Mouse (Mus musculus): Measurements from ENCODE around the gene Dgcr8. TPM values are rescaled to one million over a fixed set of nuclear protein-coding genes. Genes with fewer than 3 reads are reported as not detected.

Dgcr8 gene
- polyA plus RNA-seq (2012; rRNA removed) (15.5 and 23.4 TPM in 2 replicates), polyA plus RNA-seq (2014; fragmentation: Nextera tagmentation; extraction: Ambion mirVana) (8.8 and 10.4 TPM in 2 replicates)

DNA sequence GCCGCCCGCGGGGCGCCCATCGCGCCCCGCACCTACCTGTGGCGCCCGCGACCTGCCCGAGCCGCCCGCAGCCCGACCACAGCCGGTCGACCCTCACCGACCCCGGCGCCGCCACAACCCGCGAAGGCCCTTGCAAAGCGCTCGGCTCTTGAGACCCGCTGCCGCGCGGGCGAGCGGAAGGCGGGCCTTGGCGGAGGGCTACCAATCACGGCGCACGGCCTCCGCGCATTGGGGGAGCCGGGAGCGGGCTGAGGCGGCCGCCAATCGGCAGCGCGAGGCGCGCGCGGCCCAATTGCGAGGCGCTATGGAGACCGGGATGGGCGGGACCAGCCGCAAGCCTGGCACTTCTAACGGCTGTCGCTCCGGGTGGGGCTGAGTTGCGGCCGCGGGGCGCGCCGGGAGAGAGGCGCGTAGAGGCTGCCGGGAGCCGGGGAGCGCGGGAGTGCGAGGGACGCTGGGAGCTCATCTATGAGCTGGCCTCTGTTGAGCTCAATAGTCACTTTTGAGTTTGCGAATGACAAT is at the start of gene Dgcr8:
Gene Dgcr8 (minus strand): TSS at position 180 of the 522 bp plus-strand sequence.
- Histone ChIP-seq H3K4me3 (ENCODE audit: insufficient read depth in 1 of 2, low read depth in 2 of 2, low read length in 2 of 2) (peak within 1 kb of the TSS; percentile 72 to 76), H3K27ac (peak within 1 kb of the TSS; percentile 70), H3K9ac (replicated peaks) (peak within 1 kb of the TSS; percentile 68), H3K27me3 (ENCODE audit: control insufficient read depth, insufficient read depth, low read length) (no peaks in the 10 kb centered on the region), H3K4me2 (ENCODE audit: low read depth) (peak within 1 kb of the TSS; percentile 89), H3K9me3 (ENCODE audit: control insufficient read depth, low read length) (no peaks in the 10 kb centered on the region), H3K36me3 (replicated peaks; ENCODE audit: control insufficient read depth, insufficient read depth, low read depth) (peaks cover 32% of the 10 kb centered on the region), H3K4me1 (replicated peaks; ENCODE audit: control insufficient read depth in 2 of 2, insufficient read depth in 2 of 2, low read length in 1 of 2) (peaks cover 16 to 18% of the 10 kb centered on the region in 2 experiments)
- no peak for TF ChIP-seq CTCF (IDR thresholded peaks at IDR 0.05; ENCODE audit: low read depth)
- no peak for TF ChIP-seq EP300 (IDR thresholded peaks at IDR 0.05; ENCODE audit: low read depth)
- peak; percentile 94 for DNase-seq (ENCODE audit: low read depth in 3 of 3, low spot score in 3 of 3)
- WGBS (ENCODE audit: insufficient replicate concordance): under 1% methylated on average over 69 of the region's 71 CpGs
- ATAC-seq (ENCODE audit: insufficient read depth): peak; percentile 98

DNA sequence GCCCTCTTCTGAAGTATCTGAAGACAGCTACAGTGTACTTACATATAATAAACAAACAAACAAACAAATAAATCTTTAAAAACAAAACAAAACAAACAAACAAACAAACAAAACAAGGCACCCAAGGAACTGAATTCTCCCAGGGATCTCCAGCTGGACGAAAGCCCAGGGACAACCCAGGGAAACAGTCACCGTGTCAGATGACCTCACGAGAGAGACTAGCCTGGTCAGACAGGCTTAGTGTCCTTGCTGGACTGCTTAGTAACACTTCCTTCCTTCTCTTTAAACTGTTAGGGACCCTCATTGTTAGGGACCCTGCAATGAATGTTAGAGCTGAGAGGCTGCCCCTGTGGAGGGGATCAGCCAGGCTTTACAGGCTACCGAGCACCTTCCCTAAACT is 48.2 kb upstream of the Dgcr8 start:
- H3K4me1 ChIP-seq (replicated peaks; ENCODE audit: control insufficient read depth in 2 of 2, insufficient read depth in 2 of 2, low read length in 1 of 2): peaks cover 8 to 20% of the 10 kb centered on the region in 2 experiments
- H3K9me3 ChIP-seq (ENCODE audit: control insufficient read depth, low read length): no peaks in the 10 kb centered on the region
- peaks cover 47% of the 10 kb centered on the region for H3K36me3 ChIP-seq (replicated peaks; ENCODE audit: control insufficient read depth, insufficient read depth, low read depth)
- no peaks in the 10 kb centered on the region for H3K27me3 ChIP-seq (ENCODE audit: control insufficient read depth, insufficient read depth, low read length)
- H3K27ac ChIP-seq: no peak overlapping the region
- ATAC-seq (ENCODE audit: insufficient read depth) (no peak), DNase-seq (ENCODE audit: low read depth in 3 of 3, low spot score in 3 of 3) (no peak)
- H3K9ac ChIP-seq (replicated peaks): no peak overlapping the region
- no peak overlapping the region for H3K4me2 ChIP-seq (ENCODE audit: low read depth)
- WGBS (ENCODE audit: insufficient replicate concordance): 81% methylated on average over 4 of the region's 4 CpGs
- no peak overlapping the region for H3K4me3 ChIP-seq (ENCODE audit: insufficient read depth in 1 of 2, low read depth in 2 of 2, low read length in 2 of 2)
- TF ChIP-seq EP300 (IDR thresholded peaks at IDR 0.05; ENCODE audit: low read depth): no peak
- no peak for TF ChIP-seq CTCF (IDR thresholded peaks at IDR 0.05; ENCODE audit: low read depth)

DNA sequence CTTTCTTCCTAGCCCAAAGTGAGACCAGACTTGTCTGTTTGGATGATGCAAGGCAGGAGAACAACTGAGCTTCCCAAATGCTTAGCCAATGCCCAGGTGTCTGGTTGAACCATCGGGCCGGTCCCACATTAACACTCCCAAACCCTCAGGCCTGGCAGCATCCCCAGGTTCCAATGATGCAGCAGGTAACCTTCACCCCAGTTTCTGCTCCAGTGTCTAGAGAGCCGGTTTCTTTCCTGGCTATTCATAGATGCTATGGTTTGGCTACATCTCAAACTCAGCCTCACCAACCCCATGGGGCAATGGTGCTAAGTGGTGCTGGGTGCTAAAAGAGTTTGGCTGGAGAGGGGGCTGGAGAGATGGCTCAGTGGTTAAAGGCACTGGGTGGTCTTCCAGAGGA is 46.9 kb upstream of the Dgcr8 start:
- Histone ChIP-seq H3K36me3 (replicated peaks; ENCODE audit: control insufficient read depth, insufficient read depth, low read depth) (peaks cover 47% of the 10 kb centered on the region), H3K27ac (no peak overlapping the region), H3K4me1 (replicated peaks; ENCODE audit: control insufficient read depth in 2 of 2, insufficient read depth in 2 of 2, low read length in 1 of 2) (peaks cover under 1 to 7% of the 10 kb centered on the region in 2 experiments), H3K9ac (replicated peaks) (no peak overlapping the region), H3K4me2 (ENCODE audit: low read depth) (no peak overlapping the region), H3K27me3 (ENCODE audit: control insufficient read depth, insufficient read depth, low read length) (no peaks in the 10 kb centered on the region), H3K9me3 (ENCODE audit: control insufficient read depth, low read length) (no peaks in the 10 kb centered on the region), H3K4me3 (ENCODE audit: insufficient read depth in 1 of 2, low read depth in 2 of 2, low read length in 2 of 2) (no peak overlapping the region)
- DNase-seq (ENCODE audit: low read depth in 3 of 3, low spot score in 3 of 3) (no peak), ATAC-seq (ENCODE audit: insufficient read depth) (no peak)
- no peak for TF ChIP-seq EP300 (IDR thresholded peaks at IDR 0.05; ENCODE audit: low read depth)
- TF ChIP-seq CTCF (IDR thresholded peaks at IDR 0.05; ENCODE audit: low read depth): no peak
- 91% methylated on average over 3 of the region's 3 CpGs for WGBS (ENCODE audit: insufficient replicate concordance)

DNA sequence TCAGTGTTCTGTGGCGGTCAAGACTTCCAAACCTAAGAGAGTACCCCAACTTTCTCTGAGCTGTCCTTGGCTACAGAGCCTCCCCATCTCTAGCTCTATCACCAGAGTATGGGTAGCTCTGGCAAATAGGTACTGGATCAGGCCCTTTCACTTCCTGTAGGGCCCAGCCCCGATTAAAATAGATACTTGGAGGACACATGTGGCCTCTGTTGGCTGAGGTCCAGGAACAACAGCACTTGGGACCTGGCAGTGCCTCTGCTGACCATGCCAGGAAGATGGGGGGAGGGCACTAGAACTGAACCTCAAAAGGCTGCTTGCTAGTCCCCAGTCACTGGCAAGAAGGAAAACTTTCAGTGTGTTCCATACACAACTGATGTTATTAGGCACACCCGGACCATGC is 44.9 kb upstream of the Dgcr8 start:
- DNase-seq (ENCODE audit: low read depth in 3 of 3, low spot score in 3 of 3): no peak
- H3K4me2 ChIP-seq (ENCODE audit: low read depth): no peak overlapping the region
- 75% methylated on average over 3 of the region's 3 CpGs for WGBS (ENCODE audit: insufficient replicate concordance)
- no peaks in the 10 kb centered on the region for H3K9me3 ChIP-seq (ENCODE audit: control insufficient read depth, low read length)
- no peaks in the 10 kb centered on the region for H3K4me1 ChIP-seq (replicated peaks; ENCODE audit: control insufficient read depth in 2 of 2, insufficient read depth in 2 of 2, low read length in 1 of 2)
- TF ChIP-seq CTCF (IDR thresholded peaks at IDR 0.05; ENCODE audit: low read depth) (no peak), EP300 (IDR thresholded peaks at IDR 0.05; ENCODE audit: low read depth) (no peak)
- H3K4me3 ChIP-seq (ENCODE audit: insufficient read depth in 1 of 2, low read depth in 2 of 2, low read length in 2 of 2): no peak overlapping the region
- no peak overlapping the region for H3K9ac ChIP-seq (replicated peaks)
- H3K27ac ChIP-seq: no peak overlapping the region
- H3K36me3 ChIP-seq (replicated peaks; ENCODE audit: control insufficient read depth, insufficient read depth, low read depth): peaks cover 47% of the 10 kb centered on the region
- H3K27me3 ChIP-seq (ENCODE audit: control insufficient read depth, insufficient read depth, low read length): no peaks in the 10 kb centered on the region
- ATAC-seq (ENCODE audit: insufficient read depth): no peak

DNA sequence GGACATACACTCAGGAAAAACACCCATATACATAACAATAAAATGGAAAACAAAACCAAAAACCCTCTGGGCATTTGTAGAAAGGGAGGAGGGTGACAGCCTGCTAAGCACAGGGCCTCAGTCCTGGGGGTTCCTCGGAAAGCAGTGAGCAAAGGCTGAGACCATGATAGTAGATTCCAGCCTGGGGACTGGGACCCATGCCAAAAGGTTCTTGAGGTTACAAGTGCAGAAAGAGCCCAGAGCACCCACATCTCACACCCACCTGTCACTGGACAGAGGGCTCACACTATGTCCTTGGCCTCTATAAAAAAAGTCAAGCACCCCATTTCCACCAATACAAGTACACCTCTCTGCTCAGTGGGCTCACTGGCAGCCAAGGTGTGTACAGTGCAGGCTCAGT is 39.5 kb upstream of the Dgcr8 start:
- no peak overlapping the region for H3K4me3 ChIP-seq (ENCODE audit: insufficient read depth in 1 of 2, low read depth in 2 of 2, low read length in 2 of 2)
- no peaks in the 10 kb centered on the region for H3K4me1 ChIP-seq (replicated peaks; ENCODE audit: control insufficient read depth in 2 of 2, insufficient read depth in 2 of 2, low read length in 1 of 2)
- TF ChIP-seq CTCF (IDR thresholded peaks at IDR 0.05; ENCODE audit: low read depth): no peak
- no peak for TF ChIP-seq EP300 (IDR thresholded peaks at IDR 0.05; ENCODE audit: low read depth)
- H3K27me3 ChIP-seq (ENCODE audit: control insufficient read depth, insufficient read depth, low read length): no peaks in the 10 kb centered on the region
- WGBS (ENCODE audit: insufficient replicate concordance): 73% methylated on average over 1 of the region's 1 CpGs
- peaks cover 13% of the 10 kb centered on the region for H3K36me3 ChIP-seq (replicated peaks; ENCODE audit: control insufficient read depth, insufficient read depth, low read depth)
- ATAC-seq (ENCODE audit: insufficient read depth): no peak
- no peaks in the 10 kb centered on the region for H3K9me3 ChIP-seq (ENCODE audit: control insufficient read depth, low read length)
- DNase-seq (ENCODE audit: low read depth in 3 of 3, low spot score in 3 of 3): no peak
- no peak overlapping the region for H3K4me2 ChIP-seq (ENCODE audit: low read depth)
- H3K9ac ChIP-seq (replicated peaks): no peak overlapping the region
- no peak overlapping the region for H3K27ac ChIP-seq
